Mouse (Mus musculus): Measurements from ENCODE around the gene Yy1.
"Not testable (repeated sequence)": the region's sequence is repeated elsewhere in the genome, so short reads cannot be mapped to it uniquely, and the experiment has no call there.

Gene Yy1

GRCm38 (mm10) chr12:108827641-108828040 lies 34.9 kb downstream of the Yy1 start:
- DNase-seq: no peak

- no peak for DNase-seq
These were observed 36.9 kb downstream of the Yy1 start for GRCm38 (mm10) chr12:108829636-108830035.

GRCm38 (mm10) chr12:108830358-108830757 lies 37.6 kb downstream of the Yy1 start:
- no peak for DNase-seq

- peak; percentile 79 to 86 for DNase-seq
These were observed 39.3 kb downstream of the Yy1 start for GRCm38 (mm10) chr12:108831966-108832643.

DNA sequence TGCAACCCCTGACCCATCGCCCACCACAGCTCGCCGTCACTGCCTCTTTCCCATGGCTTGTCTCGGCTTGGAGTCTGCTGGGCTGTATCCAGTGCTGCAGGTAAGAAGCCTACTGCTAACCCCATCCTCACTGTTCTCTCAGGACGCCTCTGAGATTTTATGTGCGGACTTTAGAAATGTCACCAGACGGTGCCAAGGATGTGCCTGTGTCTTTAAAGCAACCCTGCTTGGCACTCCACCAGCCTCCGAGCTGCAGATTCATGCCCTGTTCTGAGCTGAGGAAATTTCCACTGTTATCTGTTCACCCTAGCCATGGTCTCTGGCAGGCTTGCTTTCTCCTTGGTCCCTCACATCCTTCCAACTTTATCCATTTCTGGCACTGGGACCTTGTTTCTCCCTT lies 40.1 kb downstream of the Yy1 start:
- no peak for DNase-seq

DNA sequence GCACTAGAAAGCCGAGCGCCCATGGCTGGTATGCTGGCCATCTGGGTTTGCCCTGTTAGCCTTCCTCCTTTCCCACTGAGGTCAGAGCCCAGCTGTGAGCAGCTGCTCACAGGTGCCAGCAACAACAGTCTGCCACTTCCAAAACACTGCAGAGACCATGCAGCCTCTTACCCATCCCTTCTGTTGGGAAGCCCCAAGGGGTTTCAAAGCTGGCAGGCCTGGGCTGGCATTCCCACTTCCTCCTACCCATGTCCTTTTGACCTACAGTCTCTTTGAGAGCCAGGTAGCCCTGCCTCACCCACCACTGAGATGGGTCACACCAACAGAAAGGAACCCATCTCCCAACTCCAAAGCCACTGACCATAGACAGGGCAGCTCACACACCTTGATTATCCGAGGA lies 40.6 kb downstream of the Yy1 start:
- no peak for DNase-seq

GRCm38 (mm10) chr12:108834337-108834736 lies 41.6 kb downstream of the Yy1 start:
- no peak for DNase-seq

- no peak for DNase-seq
These were observed 42.0 kb downstream of the Yy1 start for GRCm38 (mm10) chr12:108834786-108835185.

- no peak for DNase-seq
These were observed 42.6 kb downstream of the Yy1 start for GRCm38 (mm10) chr12:108835208-108835839.

GRCm38 (mm10) chr12:108835840-108836409 lies 43.2 kb downstream of the Yy1 start, which contains the start of the genes Slc25a29 and Slc25a47:
Gene Slc25a29 (minus strand): TSS chr12:108835883.
Gene Slc25a47 (plus strand): TSS chr12:108836046.
- peak; percentile 97 to 99 for DNase-seq

DNA sequence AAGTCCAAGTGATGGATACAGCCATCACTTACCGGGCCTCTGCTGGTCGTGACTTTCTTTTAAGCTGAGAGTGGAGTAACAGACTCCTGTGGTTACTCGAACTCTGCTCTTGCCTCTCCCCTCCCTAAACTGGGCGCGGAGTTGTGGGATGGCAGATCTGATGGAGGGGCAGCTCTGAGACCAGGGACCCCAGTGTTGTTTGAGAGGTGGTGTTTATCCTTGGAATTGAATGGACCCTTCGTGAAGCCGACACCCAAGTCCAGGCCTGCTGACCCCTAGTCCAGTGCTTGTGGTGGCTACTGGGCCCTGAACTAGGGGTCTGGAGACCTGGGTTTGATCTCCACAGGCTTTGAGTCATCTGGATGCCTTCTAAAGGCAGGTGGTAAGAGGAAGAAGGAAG lies 43.9 kb downstream of the Yy1 start:
- DNase-seq: no peak

GRCm38 (mm10) chr12:108841181-108841580 lies 48.4 kb downstream of the Yy1 start:
- DNase-seq: peak; percentile 46 to 63

GRCm38 (mm10) chr12:108842663-108843062 lies 49.9 kb downstream of the Yy1 start:
- no peak for DNase-seq

GRCm38 (mm10) chr12:108848033-108848432 lies 55.3 kb downstream of the Yy1 start:
- not testable (repeated sequence) for DNase-seq

GRCm38 (mm10) chr12:108849488-108850022 lies 56.8 kb downstream of the Yy1 start:
- DNase-seq: no peak

GRCm38 (mm10) chr12:108850129-108850528 lies 57.4 kb downstream of the Yy1 start:
- DNase-seq: peak in 1 of 2 experiments; percentile 40

- DNase-seq: no peak
These were observed 58.1 kb downstream of the Yy1 start for GRCm38 (mm10) chr12:108850886-108851285.

GRCm38 (mm10) chr12:108852822-108853221 lies 60.0 kb downstream of the Yy1 start:
- no peak for DNase-seq

DNA sequence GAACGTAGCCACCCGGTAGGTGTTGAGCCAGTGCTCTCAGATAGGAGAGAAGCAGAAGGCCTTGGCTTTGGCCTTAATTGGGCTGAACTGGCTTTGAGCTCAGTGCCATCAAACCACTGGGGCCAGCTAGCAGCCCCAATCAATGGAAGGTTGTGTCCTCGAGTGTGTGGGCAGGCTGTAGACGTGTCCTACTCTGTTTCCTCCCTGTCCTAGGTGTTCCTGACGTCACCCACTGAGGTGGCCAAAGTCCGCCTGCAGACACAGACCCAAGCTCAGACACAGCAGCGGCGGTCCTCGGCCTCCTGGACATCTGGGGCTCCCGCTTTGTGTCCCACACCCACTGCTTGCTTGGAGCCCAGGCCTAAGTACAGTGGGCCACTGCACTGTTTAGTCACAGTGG lies 62.3 kb downstream of the Yy1 start:
- no peak for DNase-seq

GRCm38 (mm10) chr12:108856186-108856585 lies 63.4 kb downstream of the Yy1 start:
- no peak for DNase-seq

DNA sequence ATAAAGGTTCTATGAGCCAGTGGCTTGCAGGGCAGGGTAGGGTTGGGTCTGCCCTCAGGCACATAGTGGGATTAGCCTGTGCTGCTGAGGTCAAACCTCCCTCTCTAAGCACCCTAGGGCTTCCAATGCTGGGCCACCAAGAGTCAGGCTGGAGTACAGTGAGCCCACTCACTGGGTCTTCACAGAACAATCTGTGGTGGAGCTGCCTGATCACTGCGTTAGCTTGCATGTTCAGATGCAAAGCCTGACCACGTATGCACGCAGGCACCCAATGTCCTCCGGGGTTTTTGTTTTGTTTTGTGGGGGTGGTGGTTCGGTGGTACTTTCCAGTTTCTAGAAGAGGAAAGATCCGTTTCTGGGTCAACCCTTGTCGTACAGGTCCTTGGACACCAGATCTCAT lies 64.3 kb downstream of the Yy1 start:
- no peak for DNase-seq

DNA sequence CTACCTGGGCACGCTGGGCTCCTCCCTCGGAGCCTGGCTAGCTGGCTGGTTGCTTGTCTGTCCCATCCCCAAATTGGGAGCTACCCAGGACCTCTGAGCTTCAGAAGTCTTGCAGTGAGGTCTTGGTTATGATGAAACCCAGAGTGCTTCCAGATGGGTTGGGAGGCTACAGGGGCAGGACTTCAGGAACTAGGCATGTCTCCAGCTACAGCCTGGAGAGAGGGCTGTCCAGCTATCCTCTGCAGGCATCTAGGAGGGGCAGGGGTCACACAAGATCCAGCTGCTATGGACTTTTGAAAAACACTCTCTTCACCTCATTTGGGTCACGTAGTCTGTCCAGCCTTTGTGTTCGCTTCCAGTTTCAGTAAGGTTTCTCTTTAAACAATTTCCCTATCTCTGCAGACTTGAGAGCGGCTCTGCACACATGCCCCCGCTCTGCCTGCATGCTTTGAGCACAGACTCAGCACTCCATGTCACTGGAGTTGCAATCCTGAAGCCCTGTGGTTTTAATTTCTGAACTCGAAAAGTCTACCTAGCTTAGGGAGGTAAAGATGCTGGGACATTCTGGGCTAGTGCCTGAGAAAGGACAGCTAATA lies 64.9 kb downstream of the Yy1 start:
- peak; percentile 69 to 74 for DNase-seq

- DNase-seq: no peak
These were observed 65.7 kb downstream of the Yy1 start for GRCm38 (mm10) chr12:108858486-108858885.

All from kidney, postnatal 4 days (tissue).